Mouse (Mus musculus): ENCODE results near the gene Gm21972. TPM values are rescaled to one million over a fixed set of nuclear protein-coding genes. Genes with fewer than 3 reads are reported as not detected.

Gm21972 gene
- 0.22 and 0.27 TPM in 2 replicates for polyA plus RNA-seq (2016; fragmentation: Nextera tagmentation; extraction: Ambion mirVana)

DNA sequence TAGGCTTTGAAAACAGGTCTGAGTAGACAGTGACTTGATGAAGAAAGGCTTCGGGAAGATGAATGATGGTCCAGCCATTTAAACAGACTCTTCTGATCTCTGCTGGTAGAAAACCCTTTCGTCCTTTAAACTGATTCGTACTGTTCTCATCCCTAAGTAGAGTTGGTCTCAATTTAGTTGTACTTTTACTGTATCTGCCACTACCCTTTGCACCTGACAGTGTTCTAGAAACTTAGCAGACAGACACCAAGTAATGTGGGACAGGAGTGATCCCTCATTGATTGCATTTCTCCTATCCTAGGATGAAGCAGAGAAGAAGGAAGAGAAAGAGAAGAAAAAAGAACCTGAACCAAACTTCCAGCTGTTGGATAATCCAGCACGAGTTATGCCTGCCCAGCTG lies at the start of gene Gm21972:
Gm21972 (plus strand) TSS at position 301 of the 400 bp plus-strand sequence.
- no peaks in the 10 kb centered on the region for H3K4me1 ChIP-seq
- WGBS = 95% methylated on average over 4 of the region's 4 CpGs
- no peaks in the 10 kb centered on the region for H3K9me3 ChIP-seq (replicated peaks)
- DNase-seq (ENCODE audit: low spot score) = no peak
- no peak within 1 kb of the TSS for H3K4me3 ChIP-seq
- H3K36me3 ChIP-seq = peaks cover 95% of the 10 kb centered on the region
- H3K27me3 ChIP-seq (ENCODE audit: low read depth, poor library complexity, severe bottlenecking) = no peaks in the 10 kb centered on the region
- no peak within 1 kb of the TSS for H3K27ac ChIP-seq (replicated peaks)

DNA sequence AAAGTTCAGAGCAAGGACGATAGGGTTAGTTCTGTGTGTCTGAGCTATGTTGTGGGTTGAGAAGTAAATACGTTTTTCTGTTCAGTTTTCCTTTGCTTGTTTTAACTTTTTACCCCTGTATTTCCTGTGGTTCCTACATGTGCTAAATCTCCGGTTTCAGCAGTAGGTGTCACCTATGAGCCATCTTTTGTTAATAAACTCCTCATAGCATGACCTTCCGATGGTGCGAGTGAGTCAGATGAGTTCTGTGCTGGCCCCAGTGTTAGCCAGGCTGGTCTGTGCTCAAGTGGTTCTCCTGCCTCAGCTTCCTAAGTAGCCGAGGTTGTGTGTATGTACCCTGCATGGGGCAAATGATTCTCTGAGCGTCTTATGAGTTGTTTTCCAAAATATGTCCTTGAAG lies 39.0 kb upstream of the Gm21972 start:
- Histone ChIP-seq H3K4me1 (no peaks in the 10 kb centered on the region), H3K9me3 (replicated peaks) (no peaks in the 10 kb centered on the region)
- 89% methylated on average over 7 of the region's 7 CpGs for WGBS

DNA sequence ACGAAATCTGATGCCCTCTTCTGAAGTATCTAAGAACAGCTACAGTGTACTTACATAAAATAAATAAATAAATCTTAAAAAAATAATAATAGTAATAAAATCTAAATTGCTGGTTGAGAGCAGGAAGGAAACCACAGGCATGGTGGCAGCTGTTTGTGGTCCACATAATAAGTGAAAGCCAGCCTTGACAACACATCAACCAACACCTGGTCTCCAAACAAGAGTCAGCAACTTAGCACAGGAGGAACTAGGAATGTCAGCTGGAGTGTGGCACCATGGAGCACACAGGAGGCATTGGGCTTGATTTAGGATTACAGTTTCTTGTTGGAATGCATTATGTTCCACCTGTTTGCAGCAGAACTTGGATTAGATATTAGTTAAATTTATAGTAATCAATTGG lies 28.4 kb upstream of the Gm21972 start:
- peaks cover 36% of the 10 kb centered on the region for H3K36me3 ChIP-seq
- H3K27ac ChIP-seq (replicated peaks) = no peak overlapping the region
- no peaks in the 10 kb centered on the region for H3K27me3 ChIP-seq (ENCODE audit: low read depth, poor library complexity, severe bottlenecking)
- H3K9me3 ChIP-seq (replicated peaks) = no peaks in the 10 kb centered on the region
- DNase-seq (ENCODE audit: low spot score) = no peak
- H3K4me3 ChIP-seq = no peak overlapping the region
- 100% methylated on average over 1 of the region's 1 CpGs for WGBS
- no peaks in the 10 kb centered on the region for H3K4me1 ChIP-seq

More for the DNA sequence above, 39.0 kb upstream of the Gm21972 start:
- Histone ChIP-seq H3K36me3 (peaks cover 93% of the 10 kb centered on the region), H3K4me3 (no peak overlapping the region), H3K27me3 (ENCODE audit: low read depth, poor library complexity, severe bottlenecking) (no peaks in the 10 kb centered on the region), H3K27ac (replicated peaks) (no peak overlapping the region)
- DNase-seq (ENCODE audit: low spot score) = no peak

DNA sequence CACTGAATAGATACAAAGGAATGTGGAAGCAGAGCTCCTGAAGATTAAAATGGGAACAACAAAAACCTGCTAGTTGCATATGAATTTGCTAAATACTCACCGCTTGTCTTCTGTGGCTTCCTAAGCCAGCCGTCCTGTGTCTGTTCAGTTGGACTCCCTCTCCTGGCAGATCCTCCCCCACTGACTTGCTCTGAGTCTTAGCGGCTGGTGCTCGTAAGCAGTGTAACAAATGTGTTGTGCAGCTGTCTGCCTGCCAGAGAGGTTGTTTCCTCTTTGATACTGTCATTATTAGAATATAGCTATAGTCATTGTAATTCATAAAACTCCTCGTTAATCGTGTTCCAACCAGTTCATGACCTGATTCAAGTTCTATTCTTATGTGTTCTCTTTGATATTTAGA lies 21.7 kb upstream of the Gm21972 start, which contains the start of gene Htr2b:
Htr2b (minus strand) TSS at position 192 of the 400 bp plus-strand sequence.
- H3K9me3 ChIP-seq (replicated peaks) = no peaks in the 10 kb centered on the region
- no peak within 1 kb of the TSS for H3K4me3 ChIP-seq
- H3K27me3 ChIP-seq (ENCODE audit: low read depth, poor library complexity, severe bottlenecking) = no peaks in the 10 kb centered on the region
- peaks cover 26% of the 10 kb centered on the region for H3K36me3 ChIP-seq
- 79% methylated on average over 6 of the region's 6 CpGs for WGBS
- H3K4me1 ChIP-seq = peaks cover 4% of the 10 kb centered on the region; the same call in 1 of the 2 replicates
- no peak within 1 kb of the TSS for H3K27ac ChIP-seq (replicated peaks)
- no peak for DNase-seq (ENCODE audit: low spot score)

DNA sequence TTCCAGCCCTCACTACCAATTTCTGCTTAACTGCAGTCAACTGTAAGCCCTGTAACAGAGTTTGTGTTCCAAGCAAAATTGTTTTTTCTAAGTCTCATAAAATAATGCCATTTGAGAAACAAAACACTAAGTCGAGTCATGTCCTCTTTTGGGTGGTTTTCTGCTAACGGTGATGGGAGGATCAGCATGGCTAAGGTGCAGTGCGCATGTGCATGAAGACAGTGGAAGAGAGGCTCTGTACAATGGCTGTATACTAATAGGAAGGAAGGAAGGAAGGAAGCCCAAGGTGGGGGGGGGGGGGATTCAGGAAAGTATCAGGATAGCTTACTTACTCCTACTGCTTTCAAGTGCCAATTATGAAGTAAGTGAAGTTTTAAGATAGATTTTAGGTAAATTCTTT lies 19.3 kb upstream of the Gm21972 start:
- Histone ChIP-seq H3K4me3 (no peak overlapping the region), H3K27ac (replicated peaks) (no peak overlapping the region), H3K27me3 (ENCODE audit: low read depth, poor library complexity, severe bottlenecking) (no peaks in the 10 kb centered on the region), H3K9me3 (replicated peaks) (no peaks in the 10 kb centered on the region), H3K4me1 (peaks cover 4% of the 10 kb centered on the region; the same call in 1 of the 2 replicates), H3K36me3 (peaks cover 42% of the 10 kb centered on the region)
- no peak for DNase-seq (ENCODE audit: low spot score)
- WGBS = 89% methylated on average over 3 of the region's 3 CpGs

DNA sequence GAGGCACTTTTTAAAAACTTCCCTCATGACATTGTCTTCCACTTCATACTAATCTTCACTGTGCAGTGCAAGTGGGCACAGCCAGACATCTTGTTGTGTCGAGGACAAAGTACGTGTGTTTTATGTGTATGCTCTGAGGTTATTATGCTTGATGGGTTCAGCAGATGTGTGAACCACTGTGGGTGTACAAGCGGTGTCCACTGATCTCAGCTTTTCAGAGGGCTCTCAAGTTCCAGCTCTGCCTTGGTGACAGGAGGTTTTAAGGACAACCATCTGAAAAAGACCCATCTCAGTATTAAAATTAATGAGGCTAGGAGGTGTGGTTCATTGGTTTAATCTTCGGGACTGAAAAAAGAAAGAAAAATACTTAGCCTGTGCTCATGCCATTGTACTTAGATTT lies 13.9 kb upstream of the Gm21972 start:
- no peaks in the 10 kb centered on the region for H3K27me3 ChIP-seq (ENCODE audit: low read depth, poor library complexity, severe bottlenecking)
- no peak overlapping the region for H3K27ac ChIP-seq (replicated peaks)
- no peaks in the 10 kb centered on the region for H3K4me1 ChIP-seq
- H3K4me3 ChIP-seq = no peak overlapping the region
- H3K9me3 ChIP-seq (replicated peaks) = no peaks in the 10 kb centered on the region
- peaks cover 87% of the 10 kb centered on the region for H3K36me3 ChIP-seq
- WGBS = 95% methylated on average over 4 of the region's 4 CpGs
- DNase-seq (ENCODE audit: low spot score) = no peak

DNA sequence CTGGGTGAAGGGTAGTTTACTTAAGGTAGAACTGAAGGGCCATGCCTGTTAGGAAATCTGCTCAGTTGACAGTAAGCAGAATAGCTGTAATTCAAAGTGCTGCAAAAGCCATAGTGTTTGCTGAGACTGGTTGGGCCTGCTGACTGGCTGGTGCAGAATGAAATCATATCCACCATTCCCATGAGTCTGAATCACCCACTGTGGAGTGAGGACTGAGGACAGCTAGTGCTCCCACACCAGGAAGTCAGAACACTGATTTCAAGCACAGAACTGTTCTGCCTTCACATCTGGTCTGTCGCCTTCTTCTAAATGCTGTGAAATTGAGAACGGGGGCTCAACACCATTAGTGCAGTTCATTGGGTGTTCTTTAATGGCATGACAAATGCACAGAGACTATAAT lies 7.4 kb upstream of the Gm21972 start:
- no peak overlapping the region for H3K4me3 ChIP-seq
- H3K9me3 ChIP-seq (replicated peaks) = no peaks in the 10 kb centered on the region
- WGBS = 99% methylated on average over 2 of the region's 2 CpGs
- no peaks in the 10 kb centered on the region for H3K27me3 ChIP-seq (ENCODE audit: low read depth, poor library complexity, severe bottlenecking)
- no peaks in the 10 kb centered on the region for H3K4me1 ChIP-seq
- no peak overlapping the region for H3K27ac ChIP-seq (replicated peaks)
- no peak for DNase-seq (ENCODE audit: low spot score)
- peaks cover 98% of the 10 kb centered on the region for H3K36me3 ChIP-seq

DNA sequence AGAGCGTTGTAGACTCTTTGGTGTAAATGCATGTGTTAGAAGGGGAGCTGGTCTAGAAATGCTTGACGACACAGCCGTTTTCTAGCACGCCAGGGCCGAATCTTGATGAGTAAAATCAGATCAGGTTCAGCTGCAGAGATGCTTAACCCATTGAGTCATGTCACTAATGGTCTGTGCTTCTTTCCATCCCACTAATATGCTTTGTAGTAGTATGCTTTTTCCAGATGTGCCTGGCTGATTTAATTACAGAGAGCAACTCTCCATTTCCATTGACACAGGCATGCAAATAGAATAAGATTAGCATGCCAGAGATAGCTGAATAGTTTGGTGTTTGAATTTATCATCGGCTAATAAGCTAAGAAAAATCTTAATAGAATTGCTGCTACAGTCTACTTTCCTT lies 1.9 kb downstream of the Gm21972 start:
- peaks cover 93% of the 10 kb centered on the region for H3K36me3 ChIP-seq
- no peaks in the 10 kb centered on the region for H3K4me1 ChIP-seq
- no peak for DNase-seq (ENCODE audit: low spot score)
- H3K27me3 ChIP-seq (ENCODE audit: low read depth, poor library complexity, severe bottlenecking) = no peaks in the 10 kb centered on the region
- H3K27ac ChIP-seq (replicated peaks) = no peak overlapping the region
- no peak overlapping the region for H3K4me3 ChIP-seq
- no peaks in the 10 kb centered on the region for H3K9me3 ChIP-seq (replicated peaks)
- WGBS = 93% methylated on average over 6 of the region's 6 CpGs

DNA sequence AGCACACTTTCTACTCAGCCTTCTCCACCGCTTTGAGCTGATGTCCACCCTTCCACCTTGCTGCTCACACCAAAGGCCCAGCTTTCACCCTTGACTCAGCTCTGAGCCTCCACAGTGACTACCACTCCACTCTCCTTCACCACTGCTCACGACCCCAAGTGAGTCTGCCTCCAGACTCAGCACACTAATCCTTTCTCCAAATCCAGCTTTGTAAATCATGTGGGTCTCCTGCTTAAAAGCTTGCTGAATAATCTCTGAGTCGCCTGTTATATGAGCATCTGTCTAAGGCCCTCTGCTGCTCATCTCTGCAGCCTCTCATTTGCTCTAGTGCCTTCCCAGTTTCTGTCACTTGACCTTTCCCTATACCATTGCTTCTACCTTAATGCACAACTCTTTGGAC lies 7.6 kb downstream of the Gm21972 start:
- 81% methylated on average over 3 of the region's 3 CpGs for WGBS
- peaks cover 7% of the 10 kb centered on the region; the same call in 1 of the 2 replicates for H3K4me1 ChIP-seq
- no peak overlapping the region for H3K4me3 ChIP-seq
- DNase-seq (ENCODE audit: low spot score) = no peak
- H3K27me3 ChIP-seq (ENCODE audit: low read depth, poor library complexity, severe bottlenecking) = no peaks in the 10 kb centered on the region
- H3K9me3 ChIP-seq (replicated peaks) = no peaks in the 10 kb centered on the region
- H3K27ac ChIP-seq (replicated peaks) = no peak overlapping the region
- peaks cover 60% of the 10 kb centered on the region for H3K36me3 ChIP-seq

DNA sequence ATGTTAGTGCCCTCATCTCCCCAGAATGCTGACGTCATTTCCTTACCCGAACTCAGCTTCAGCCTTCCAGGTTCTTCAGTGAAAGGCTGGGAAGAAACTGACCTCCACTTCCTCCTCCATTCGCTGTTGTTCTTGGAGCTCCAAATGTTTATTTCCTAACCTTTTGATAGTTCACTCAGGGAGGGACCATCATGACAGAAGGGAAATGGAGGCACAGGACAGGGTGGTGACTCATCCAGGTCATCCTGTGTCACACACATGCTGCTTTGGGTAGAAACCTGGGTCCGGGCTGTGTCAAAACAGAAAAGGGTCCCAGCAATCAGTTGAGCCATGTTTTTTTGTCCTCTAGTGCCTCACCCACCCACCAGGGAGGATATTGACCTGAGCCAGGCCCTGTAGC lies 9.7 kb downstream of the Gm21972 start:
- H3K4me1 ChIP-seq = peaks cover 7% of the 10 kb centered on the region; the same call in 1 of the 2 replicates
- no peaks in the 10 kb centered on the region for H3K9me3 ChIP-seq (replicated peaks)
- WGBS = 88% methylated on average over 4 of the region's 4 CpGs
- no peaks in the 10 kb centered on the region for H3K27me3 ChIP-seq (ENCODE audit: low read depth, poor library complexity, severe bottlenecking)
- no peak for DNase-seq (ENCODE audit: low spot score)
- H3K4me3 ChIP-seq = no peak overlapping the region
- no peak overlapping the region for H3K27ac ChIP-seq (replicated peaks)
- H3K36me3 ChIP-seq = peaks cover 40% of the 10 kb centered on the region

DNA sequence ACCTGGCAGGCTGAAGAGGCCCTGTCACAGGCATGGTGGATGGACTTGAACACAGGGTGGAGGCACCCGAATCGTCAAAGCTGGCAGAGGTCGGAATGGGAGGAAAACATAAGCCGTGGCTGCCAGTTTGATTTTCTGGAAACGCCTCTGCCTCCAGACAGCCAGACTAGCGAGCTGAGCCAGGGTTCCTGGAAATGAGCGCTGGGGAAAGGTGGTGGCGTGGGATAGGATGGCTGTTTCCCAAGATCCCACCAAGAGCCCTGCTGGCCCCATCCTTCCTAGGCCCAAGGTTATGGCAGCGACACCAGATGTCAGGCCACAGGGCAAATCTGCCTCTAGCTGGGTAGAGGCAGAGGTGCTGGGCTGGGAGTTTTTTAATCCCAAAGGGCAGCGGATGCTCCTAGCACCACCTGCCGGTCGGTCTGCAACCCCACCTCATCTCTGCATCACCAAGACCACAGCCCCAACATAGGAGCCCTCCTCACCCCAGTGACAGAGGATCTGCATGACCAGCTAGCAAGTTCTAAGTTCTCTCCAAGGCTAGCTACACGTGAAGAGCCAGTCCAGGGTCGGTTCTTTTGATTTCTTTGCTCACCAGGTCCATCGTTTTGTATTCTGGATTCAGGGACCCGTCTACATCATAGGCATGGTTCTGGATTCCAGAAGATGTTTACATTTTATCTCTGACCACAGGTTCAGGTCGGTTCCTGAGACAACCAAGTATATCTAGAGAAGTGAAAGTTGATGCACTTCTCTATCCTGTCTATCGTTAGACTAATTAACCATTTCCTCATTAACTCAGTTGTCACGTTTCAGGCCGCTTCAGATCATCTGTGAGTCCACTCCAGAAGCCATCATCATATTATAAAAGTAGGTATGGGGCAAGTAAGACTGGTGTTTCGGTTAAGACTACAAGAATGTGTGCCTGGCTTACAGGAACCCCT lies 10.8 kb downstream of the Gm21972 start:
- Histone ChIP-seq H3K27me3 (ENCODE audit: low read depth, poor library complexity, severe bottlenecking) (no peaks in the 10 kb centered on the region), H3K4me3 (no peak overlapping the region), H3K4me1 (peaks cover 7% of the 10 kb centered on the region; the same call in 1 of the 2 replicates), H3K27ac (replicated peaks) (no peak overlapping the region; the same call in 1 of the 2 replicates), H3K9me3 (replicated peaks) (no peaks in the 10 kb centered on the region), H3K36me3 (peaks cover 29% of the 10 kb centered on the region)
- 77% methylated on average over 21 of the region's 21 CpGs for WGBS
- no peak for DNase-seq (ENCODE audit: low spot score)

DNA sequence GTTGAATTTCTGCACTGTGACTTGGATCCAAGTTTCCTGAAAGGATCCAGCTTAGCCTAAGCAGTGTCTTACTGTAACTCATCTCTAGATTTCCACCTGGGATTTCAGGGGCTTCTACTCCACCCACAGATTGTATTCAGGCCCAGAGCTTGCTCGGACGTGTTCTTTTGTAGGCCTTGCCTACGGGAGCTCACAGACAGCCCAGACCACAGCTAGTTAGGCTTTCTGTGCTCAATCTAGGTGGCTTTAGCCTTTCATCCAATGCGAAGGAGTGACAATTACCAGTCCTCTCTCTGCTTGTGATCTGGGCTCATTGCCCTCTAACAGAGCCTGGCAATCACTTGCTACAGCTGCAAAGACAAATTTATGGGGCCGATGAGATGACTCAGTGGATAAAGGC lies 12.9 kb downstream of the Gm21972 start:
- WGBS = 89% methylated on average over 5 of the region's 5 CpGs
- H3K4me1 ChIP-seq = peaks cover 7% of the 10 kb centered on the region; the same call in 1 of the 2 replicates
- H3K4me3 ChIP-seq = no peak overlapping the region
- H3K36me3 ChIP-seq = peaks cover 11% of the 10 kb centered on the region
- H3K27me3 ChIP-seq (ENCODE audit: low read depth, poor library complexity, severe bottlenecking) = no peaks in the 10 kb centered on the region
- no peak overlapping the region for H3K27ac ChIP-seq (replicated peaks)
- H3K9me3 ChIP-seq (replicated peaks) = no peaks in the 10 kb centered on the region
- no peak for DNase-seq (ENCODE audit: low spot score)

DNA sequence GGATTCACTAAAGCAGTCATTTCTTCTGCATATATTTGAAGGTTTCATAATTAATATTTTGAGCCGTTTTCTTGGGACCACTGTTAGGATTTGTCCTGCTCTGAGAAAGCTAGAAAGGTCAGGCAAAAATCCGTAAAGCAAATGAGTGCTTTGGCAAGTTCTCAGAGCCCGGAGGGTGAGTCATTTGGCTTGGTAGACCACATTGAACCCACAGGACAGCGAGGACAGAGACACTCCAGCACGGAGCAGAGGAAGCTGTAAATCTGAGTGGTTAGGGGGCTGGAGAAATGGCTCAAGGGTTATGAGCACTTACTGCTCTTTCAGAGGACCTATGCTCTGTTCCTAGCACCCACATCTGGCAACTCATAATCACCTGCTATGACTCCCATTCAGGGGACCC lies 14.1 kb downstream of the Gm21972 start:
- WGBS = 85% methylated on average over 5 of the region's 5 CpGs
- Histone ChIP-seq H3K4me3 (no peak overlapping the region), H3K27me3 (ENCODE audit: low read depth, poor library complexity, severe bottlenecking) (no peaks in the 10 kb centered on the region), H3K36me3 (peaks cover 5% of the 10 kb centered on the region), H3K9me3 (replicated peaks) (no peaks in the 10 kb centered on the region), H3K4me1 (peaks cover 7% of the 10 kb centered on the region; the same call in 1 of the 2 replicates), H3K27ac (replicated peaks) (no peak overlapping the region)
- no peak for DNase-seq (ENCODE audit: low spot score)

Data from midbrain, embryonic 10.5 days (tissue).